Mouse (Mus musculus) limb, embryonic 13.5 days (tissue): ENCODE measurements at regions not wholly inside any gene's neighbourhood (a gene's known extent, or its start where the extent isn't known, plus 50 kb on each side); places are given as distances from the start of the nearest gene placed in this dataset.

Experiments
- ATAC-seq: fragments of 200-750 bp; cut with Nextera tagmentation; 2 replicates; pipeline ENCODE4 v1.8.0; 2017; ENCODE audit warnings: low read depth, moderate number of reproducible peaks, moderate TSS enrichment; ENCODE audit not compliant: low FRiP score
- H3K27ac ChIP-seq: fragments of 300-500 bp; sonication (generic); 2 replicates; pipeline ENCODE4 v1.5.1; 2015; ENCODE audit warnings: inconsistent platforms, mild to moderate bottlenecking, moderate library complexity
- H3K27me3 ChIP-seq: fragments of 300-500 bp; sonication (generic); 2 replicates; pipeline ENCODE4 v1.6.1; 2015; ENCODE audit warnings: mild to moderate bottlenecking, inconsistent platforms
- H3K36me3 ChIP-seq: fragments of 300-500 bp; sonication (generic); 2 replicates; pipeline ENCODE4 v1.6.1; 2015; ENCODE audit warnings: inconsistent platforms, mild to moderate bottlenecking, moderate library complexity
- H3K4me1 ChIP-seq: fragments of 300-500 bp; sonication (generic); 2 replicates; pipeline ENCODE4 v1.6.1; 2015; ENCODE audit warnings: inconsistent platforms
- H3K4me2 ChIP-seq: fragments of 300-500 bp; sonication (generic); replicated peaks from 2 replicates; pipeline ENCODE4 v1.6.1; 2015; ENCODE audit warnings: inconsistent platforms, mild to moderate bottlenecking, moderate library complexity
- H3K4me3 ChIP-seq: fragments of 300-500 bp; sonication (generic); 2 replicates; pipeline ENCODE4 v1.5.1; 2015; ENCODE audit warnings: moderate library complexity, mild to moderate bottlenecking, inconsistent platforms
- H3K9ac ChIP-seq: fragments of 300-500 bp; sonication (generic); 2 replicates; pipeline ENCODE4 v1.6.1; 2015; ENCODE audit warnings: mild to moderate bottlenecking, inconsistent platforms
- H3K9me3 ChIP-seq: fragments of 300-500 bp; sonication (generic); 2 replicates; pipeline ENCODE4 v1.6.1; 2016; ENCODE audit warnings: inconsistent platforms
- WGBS: fragments of 180-500 bp; shearing (Covaris S2); methylation state at CpG from one replicate; pipeline ENCODE4 v1.1.7; 2015; 5-methylcytosine and 5-hydroxymethylcytosine counted together

GRCm38 (mm10) chr6:98746976-98747375 lies 404.4 kb upstream of the Gm765 start:
- Histone ChIP-seq H3K4me3 (no peak overlapping the region), H3K27ac (no peak overlapping the region), H3K27me3 (no peaks in the 10 kb centered on the region), H3K36me3 (no peaks in the 10 kb centered on the region), H3K4me1 (peaks cover 18% of the 10 kb centered on the region), H3K9ac (no peak overlapping the region), H3K4me2 (no peak overlapping the region), H3K9me3 (no peaks in the 10 kb centered on the region)
- ATAC-seq, result no peak
- 60% methylated on average over 8 of the region's 8 CpGs for WGBS

GRCm38 (mm10) chr6:98740447-98740846 lies 397.9 kb upstream of the Gm765 start:
- H3K36me3 ChIP-seq, result no peaks in the 10 kb centered on the region
- 93% methylated on average over 2 of the region's 2 CpGs for WGBS
- ATAC-seq, result no peak
- no peaks in the 10 kb centered on the region for H3K9me3 ChIP-seq
- H3K4me3 ChIP-seq, result no peak overlapping the region
- no peaks in the 10 kb centered on the region for H3K27me3 ChIP-seq
- H3K4me1 ChIP-seq, result peaks cover 13% of the 10 kb centered on the region
- no peak overlapping the region for H3K4me2 ChIP-seq
- H3K9ac ChIP-seq, result no peak overlapping the region
- H3K27ac ChIP-seq, result no peak overlapping the region

GRCm38 (mm10) chr6:98731010-98731530 lies 388.5 kb upstream of the Gm765 start:
- H3K36me3 ChIP-seq, result no peaks in the 10 kb centered on the region
- peaks cover 4% of the 10 kb centered on the region; the same call in 1 of the 2 replicates for H3K4me1 ChIP-seq
- H3K4me2 ChIP-seq, result no peak overlapping the region
- no peak overlapping the region for H3K9ac ChIP-seq
- ATAC-seq, result no peak
- H3K27ac ChIP-seq, result no peak overlapping the region
- H3K4me3 ChIP-seq, result no peak overlapping the region
- H3K27me3 ChIP-seq, result no peaks in the 10 kb centered on the region
- no peaks in the 10 kb centered on the region for H3K9me3 ChIP-seq

DNA sequence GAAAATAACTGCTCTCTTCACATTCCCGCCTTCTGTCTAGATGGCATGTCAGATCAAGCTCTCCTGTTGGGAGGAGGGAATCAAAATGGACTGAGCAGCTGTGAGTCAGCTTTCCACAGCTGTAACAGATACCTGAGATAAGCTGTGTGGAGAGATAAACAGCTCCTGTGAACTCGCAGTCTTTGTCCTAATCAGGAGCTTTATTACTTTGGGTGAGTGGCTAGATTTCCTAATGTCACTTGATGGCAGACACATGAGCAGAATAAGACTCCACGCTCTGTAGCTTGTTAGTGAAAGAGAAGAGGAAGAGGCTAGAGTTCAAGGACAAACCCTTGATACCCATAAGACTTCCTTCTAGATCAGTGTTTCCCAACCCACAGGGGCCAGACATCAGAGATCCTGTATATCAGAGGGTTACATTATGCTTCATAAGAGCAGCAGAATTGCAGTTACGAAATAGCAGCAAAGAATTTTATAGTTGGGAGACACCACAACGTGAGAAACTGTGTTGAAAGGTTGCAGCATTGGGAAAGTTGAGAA lies 384.1 kb upstream of the Gm765 start:
- Histone ChIP-seq H3K4me3 (no peak overlapping the region), H3K27ac (no peak overlapping the region), H3K27me3 (no peaks in the 10 kb centered on the region), H3K9ac (no peak overlapping the region), H3K4me1 (0 out of 2 replicates have a peak, but pooled peaks cover 4% of the 10 kb centered on the region), H3K4me2 (no peak overlapping the region), H3K9me3 (no peaks in the 10 kb centered on the region), H3K36me3 (no peaks in the 10 kb centered on the region)
- 69% methylated on average over 5 of the region's 5 CpGs for WGBS
- ATAC-seq, result no peak

DNA sequence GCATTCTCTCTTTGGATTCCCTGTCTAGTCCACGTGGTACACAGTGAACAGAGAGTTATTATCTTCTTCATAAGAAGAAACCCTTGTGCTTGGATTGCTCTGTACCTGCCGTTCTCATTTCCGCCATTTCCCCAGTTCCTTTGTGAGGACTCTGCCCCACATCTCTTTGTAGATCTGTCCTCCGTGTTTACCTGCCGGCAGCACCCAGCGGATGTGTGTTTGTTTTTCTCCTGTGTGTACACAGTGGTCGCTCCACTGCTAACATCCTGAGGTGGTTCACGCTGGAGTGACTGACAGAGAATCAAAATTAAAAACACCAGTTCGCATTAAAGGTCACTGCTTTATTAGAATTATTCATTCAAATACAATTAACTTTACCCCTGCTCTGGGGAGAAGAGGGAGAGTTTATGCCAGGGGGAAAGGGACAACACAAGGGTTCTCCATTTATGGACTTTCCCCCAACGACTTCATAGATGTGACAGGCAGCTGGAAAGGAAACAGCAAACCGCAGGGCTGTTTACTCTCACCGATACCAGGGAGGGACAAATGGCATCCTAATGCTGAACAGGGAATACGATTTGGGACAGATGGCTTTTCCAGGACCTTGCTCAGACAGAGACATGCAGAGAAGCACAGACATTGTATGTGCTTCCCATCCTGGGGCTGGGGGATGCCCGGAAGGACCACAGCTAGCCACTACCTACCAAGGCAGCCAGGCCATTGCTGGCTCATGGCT lies 362.5 kb upstream of the Gm765 start:
- H3K4me2 ChIP-seq, result no peak overlapping the region
- H3K27ac ChIP-seq, result no peak overlapping the region
- no peaks in the 10 kb centered on the region for H3K36me3 ChIP-seq
- no peak overlapping the region for H3K9ac ChIP-seq
- H3K27me3 ChIP-seq, result no peaks in the 10 kb centered on the region
- peaks cover 3% of the 10 kb centered on the region; the same call in 1 of the 2 replicates for H3K4me1 ChIP-seq
- ATAC-seq, result no peak
- WGBS, result 57% methylated on average over 14 of the region's 14 CpGs
- H3K4me3 ChIP-seq, result no peak overlapping the region
- H3K9me3 ChIP-seq, result no peaks in the 10 kb centered on the region

GRCm38 (mm10) chr6:98697571-98697970 lies 355.0 kb upstream of the Gm765 start:
- H3K9ac ChIP-seq, result no peak overlapping the region
- no peak overlapping the region for H3K4me2 ChIP-seq
- ATAC-seq, result no peak
- no peaks in the 10 kb centered on the region for H3K27me3 ChIP-seq
- H3K4me1 ChIP-seq, result peaks cover 15% of the 10 kb centered on the region
- H3K4me3 ChIP-seq, result no peak overlapping the region
- 65% methylated on average over 7 of the region's 7 CpGs for WGBS
- H3K27ac ChIP-seq, result no peak overlapping the region
- H3K9me3 ChIP-seq, result no peaks in the 10 kb centered on the region
- no peaks in the 10 kb centered on the region for H3K36me3 ChIP-seq

GRCm38 (mm10) chr6:98693411-98693810 lies 350.9 kb upstream of the Gm765 start:
- no peak for ATAC-seq
- 19% methylated on average over 8 of the region's 8 CpGs for WGBS
- H3K4me1 ChIP-seq, result peaks cover 21% of the 10 kb centered on the region
- no peak overlapping the region for H3K4me3 ChIP-seq
- H3K4me2 ChIP-seq, result peak overlapping the region; percentile 32
- no peak overlapping the region for H3K9ac ChIP-seq
- no peaks in the 10 kb centered on the region for H3K36me3 ChIP-seq
- no peaks in the 10 kb centered on the region for H3K27me3 ChIP-seq
- peak overlapping the region; percentile 11; the same call in 1 of the 2 replicates for H3K27ac ChIP-seq
- no peaks in the 10 kb centered on the region for H3K9me3 ChIP-seq

- Histone ChIP-seq H3K27ac (no peak overlapping the region), H3K4me2 (no peak overlapping the region), H3K4me1 (peaks cover 21% of the 10 kb centered on the region), H3K9me3 (no peaks in the 10 kb centered on the region), H3K9ac (no peak overlapping the region), H3K27me3 (no peaks in the 10 kb centered on the region), H3K4me3 (no peak overlapping the region), H3K36me3 (no peaks in the 10 kb centered on the region)
- WGBS, result 65% methylated on average over 9 of the region's 9 CpGs
- ATAC-seq, result no peak
These were observed 347.6 kb upstream of the Gm765 start for GRCm38 (mm10) chr6:98690133-98690532.

- Histone ChIP-seq H3K9me3 (no peaks in the 10 kb centered on the region), H3K4me2 (no peak overlapping the region), H3K4me3 (no peak overlapping the region), H3K36me3 (no peaks in the 10 kb centered on the region), H3K9ac (no peak overlapping the region), H3K27me3 (no peaks in the 10 kb centered on the region), H3K27ac (no peak overlapping the region), H3K4me1 (peaks cover 28% of the 10 kb centered on the region)
- 76% methylated on average over 3 of the region's 3 CpGs for WGBS
- ATAC-seq, result no peak
These were observed 346.8 kb upstream of the Gm765 start for GRCm38 (mm10) chr6:98689395-98689794.

GRCm38 (mm10) chr6:98688624-98689023 lies 346.1 kb upstream of the Gm765 start:
- no peak for ATAC-seq

DNA sequence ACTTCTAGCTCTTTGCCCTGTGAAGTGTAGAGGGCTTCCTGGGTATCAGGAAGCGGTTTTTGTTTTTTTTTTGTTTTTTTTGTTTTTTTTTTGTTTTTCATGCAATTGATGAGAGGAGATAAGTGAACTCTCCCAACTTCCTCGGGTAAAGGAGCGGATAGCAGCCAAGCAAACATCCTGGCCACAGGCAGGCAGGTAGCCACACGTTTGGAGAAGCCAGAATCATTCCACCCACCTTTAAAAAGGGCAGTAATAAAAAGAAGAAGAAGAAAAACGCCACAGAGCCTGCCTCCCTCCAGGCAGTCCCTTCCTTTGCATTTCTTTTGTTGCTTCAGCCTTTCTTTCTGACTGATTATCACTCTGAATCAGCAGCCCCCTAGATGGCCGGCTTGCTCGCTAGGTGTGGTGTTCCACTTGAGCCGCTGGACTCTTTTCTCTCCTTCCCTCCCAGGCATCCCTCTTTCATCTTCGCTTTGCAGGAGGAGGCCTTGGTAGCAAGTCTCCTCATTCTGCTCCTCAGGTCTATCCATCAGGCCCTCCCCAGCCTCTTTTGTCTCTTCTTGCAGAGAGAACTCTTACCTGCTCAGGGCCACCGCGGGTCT lies 323.9 kb upstream of the Gm765 start:
- Histone ChIP-seq H3K36me3 (no peaks in the 10 kb centered on the region), H3K9me3 (no peaks in the 10 kb centered on the region), H3K27ac (no peak overlapping the region), H3K4me1 (peaks cover 5% of the 10 kb centered on the region; the same call in 1 of the 2 replicates), H3K9ac (no peak overlapping the region; the same call in 1 of the 2 replicates), H3K4me2 (peak overlapping the region; percentile 24; the same call in 1 of the 2 replicates), H3K27me3 (0 out of 2 replicates have a peak, but pooled peaks cover 4% of the 10 kb centered on the region), H3K4me3 (no peak overlapping the region)
- WGBS, result 26% methylated on average over 11 of the region's 11 CpGs
- ATAC-seq, result no peak

More at GRCm38 (mm10) chr6:98688624-98689023, 346.1 kb upstream of the Gm765 start:
- H3K9ac ChIP-seq, result no peak overlapping the region
- H3K4me3 ChIP-seq, result no peak overlapping the region
- no peak overlapping the region for H3K27ac ChIP-seq
- WGBS, result 83% methylated on average over 2 of the region's 2 CpGs
- H3K4me2 ChIP-seq, result no peak overlapping the region
- H3K9me3 ChIP-seq, result no peaks in the 10 kb centered on the region
- no peaks in the 10 kb centered on the region for H3K27me3 ChIP-seq
- no peaks in the 10 kb centered on the region for H3K36me3 ChIP-seq
- peaks cover 30% of the 10 kb centered on the region for H3K4me1 ChIP-seq

GRCm38 (mm10) chr6:98651827-98652226 lies 309.3 kb upstream of the Gm765 start:
- WGBS, result 96% methylated on average over 3 of the region's 3 CpGs

More at GRCm38 (mm10) chr6:98651827-98652226, 309.3 kb upstream of the Gm765 start:
- Histone ChIP-seq H3K9me3 (no peaks in the 10 kb centered on the region), H3K4me2 (no peak overlapping the region), H3K4me1 (peaks cover 4% of the 10 kb centered on the region; the same call in 1 of the 2 replicates), H3K9ac (no peak overlapping the region), H3K27me3 (no peaks in the 10 kb centered on the region), H3K36me3 (no peaks in the 10 kb centered on the region), H3K4me3 (no peak overlapping the region), H3K27ac (no peak overlapping the region)
- no peak for ATAC-seq
